ENCODE assay signal across 8 mouse cellular contexts in the genomic region with DNA sequence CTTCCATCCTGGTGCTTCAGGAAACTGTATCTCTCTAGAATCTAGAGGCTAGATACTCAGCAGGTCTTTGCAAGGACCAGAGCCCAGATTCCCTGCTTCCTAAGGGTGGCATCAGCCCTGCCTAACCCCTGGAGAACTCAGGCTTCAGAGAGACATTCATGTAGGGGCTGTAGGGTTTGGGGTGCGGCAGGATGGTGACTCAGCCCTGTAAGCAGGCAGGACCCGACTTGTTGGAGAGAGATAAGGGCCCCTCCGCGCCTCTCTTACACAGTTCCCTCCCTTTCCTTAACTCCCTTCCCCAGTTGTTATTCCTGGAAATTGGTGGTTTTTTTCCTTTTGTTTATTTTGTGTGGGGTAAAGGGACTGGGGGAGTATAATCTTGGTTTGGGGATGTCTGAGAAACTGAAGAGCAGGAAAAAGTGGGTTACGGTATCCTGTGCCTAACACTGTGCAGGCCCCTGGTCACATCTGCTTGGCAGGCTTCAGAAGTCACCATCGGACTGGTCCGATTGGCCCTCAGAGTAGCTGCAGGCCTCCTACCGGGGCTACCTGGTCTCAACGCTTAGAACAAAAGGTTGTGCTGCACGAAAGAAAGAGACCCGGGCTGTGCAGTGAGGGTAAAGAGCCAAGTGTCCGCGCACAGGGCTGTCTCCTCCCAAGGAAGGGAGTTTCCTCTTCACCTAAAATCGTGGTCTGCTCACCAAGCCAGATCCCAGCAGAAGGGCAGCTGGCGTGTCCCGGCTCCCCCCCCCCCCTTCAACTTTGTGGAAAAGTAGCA. TPM values are rescaled to one million over a fixed set of nuclear protein-coding genes. Genes with fewer than 3 reads are reported as not detected.
DNase-seq lines count a peak whose midpoint lies in the region; ATAC-seq and TF ChIP-seq lines count a peak whose summit lies in the region.

No protein-coding gene starts in this region.

- no peak for TF ChIP-seq CTCF in kidney, postnatal 0 days (IDR thresholded peaks at IDR 0.05; ENCODE audit: low read depth)

- H3K4me1 ChIP-seq in kidney, postnatal 0 days (replicated peaks; ENCODE audit: insufficient read depth, low read length), result peaks cover 10% of the 10 kb centered on the region

- WGBS in kidney, postnatal 0 days, result 15% methylated on average over 16 of the region's 16 CpGs

- no peaks in the 10 kb centered on the region for H3K9me3 ChIP-seq in kidney, postnatal 0 days (replicated peaks; ENCODE audit: low read length)

- H3K4me2 ChIP-seq in kidney, postnatal 0 days (ENCODE audit: low read length), result peak overlapping the region; percentile 80

- ATAC-seq in kidney, postnatal 0 days (replicated peaks; ENCODE audit: low FRiP score, low read depth), result no peak
- ATAC-seq in erythroid progenitor cell, adult 5-6 weeks (replicated peaks; ENCODE audit: low FRiP score, poor library complexity, severe bottlenecking), result peak; percentile 76

- no peak overlapping the region for H3K27ac ChIP-seq in kidney, postnatal 0 days

- H3K4me3 ChIP-seq in kidney, postnatal 0 days (replicated peaks; ENCODE audit: low read depth, low read length), result peak overlapping the region; percentile 38

- H3K36me3 ChIP-seq in kidney, postnatal 0 days (ENCODE audit: insufficient read depth, low read length), result no peaks in the 10 kb centered on the region

- 0 out of 2 replicates have a peak overlapping the region, but pooled peaks have one; percentile 40 for H3K9ac ChIP-seq in kidney, postnatal 0 days (ENCODE audit: low read depth, low read length)

- peaks cover 10% of the 10 kb centered on the region for H3K27me3 ChIP-seq in kidney, postnatal 0 days (ENCODE audit: insufficient read depth, low read length)

- no peak for DNase-seq in kidney, postnatal 0 days (ENCODE audit: low spot score)
- DNase-seq in kidney, postnatal 14 days, result no peak
- DNase-seq in liver, result peak; percentile 91
- DNase-seq in spleen, postnatal 14 days (ENCODE audit: low spot score in 2 of 2), result peak; percentile 37 to 43
- DNase-seq in layer of hippocampus, adult 9-11 months, result no peak
- no peak for DNase-seq in thymus, postnatal 14 days
- DNase-seq in testis, postnatal 10 days (ENCODE audit: low spot score), result no peak

RNA-seq across cellular contexts. Expression of a gene that starts 4.1 kb away (rescaled TPM):
- 5.3 TPM in 2 replicates for polyA plus RNA-seq in kidney, postnatal 0 days (2015; fragmentation: Nextera tagmentation; extraction: Ambion mirVana)
- total RNA-seq in erythroid progenitor cell, adult 5-6 weeks (2015; ENCODE audit: low replicate concordance), result 46.5 and 60.9 TPM in 2 replicates
- 28.4 and 37.2 TPM in 2 replicates for total RNA-seq in erythroid progenitor cell, adult 5-6 weeks (2017; ENCODE audit: low replicate concordance)

RNA-seq across cellular contexts. Expression of a gene that starts 49.3 kb away (rescaled TPM):
- 151 TPM in 2 replicates for polyA plus RNA-seq in kidney, postnatal 0 days (2015; fragmentation: Nextera tagmentation; extraction: Ambion mirVana)
- 28.5 and 66.7 TPM in 2 replicates for total RNA-seq in erythroid progenitor cell, adult 5-6 weeks (2015; ENCODE audit: low replicate concordance)
- total RNA-seq in erythroid progenitor cell, adult 5-6 weeks (2017; ENCODE audit: low replicate concordance), result 34.2 and 35.0 TPM in 2 replicates

RNA-seq across cellular contexts. Expression of a gene that starts 49.4 kb away (rescaled TPM):
- polyA plus RNA-seq in kidney, postnatal 0 days (2015; fragmentation: Nextera tagmentation; extraction: Ambion mirVana), result 111 and 121 TPM in 2 replicates
- total RNA-seq in erythroid progenitor cell, adult 5-6 weeks (2015; ENCODE audit: low replicate concordance), result 70.6 and 96.0 TPM in 2 replicates
- 63.5 and 94.6 TPM in 2 replicates for total RNA-seq in erythroid progenitor cell, adult 5-6 weeks (2017; ENCODE audit: low replicate concordance)

Comparison
In these comparisons a context has a peak if more than half of its experiments do, and no peak if none do; other contexts are left out.
1. DNase-seq: peak in liver (single experiment) and spleen, postnatal 14 days (2 of 2); none in kidney, postnatal 0 days (single experiment), kidney, postnatal 14 days (single experiment), layer of hippocampus, adult 9-11 months (single experiment), thymus, postnatal 14 days (single experiment) and testis, postnatal 10 days (single experiment).